Mouse (Mus musculus): ENCODE results near the gene Noa1. TPM values are rescaled to one million over a fixed set of nuclear protein-coding genes. Genes with fewer than 3 reads are reported as not detected.

The Noa1 gene
- polyA plus RNA-seq, 1 experiment from 2014 or later: 28.2 TPM

DNA sequence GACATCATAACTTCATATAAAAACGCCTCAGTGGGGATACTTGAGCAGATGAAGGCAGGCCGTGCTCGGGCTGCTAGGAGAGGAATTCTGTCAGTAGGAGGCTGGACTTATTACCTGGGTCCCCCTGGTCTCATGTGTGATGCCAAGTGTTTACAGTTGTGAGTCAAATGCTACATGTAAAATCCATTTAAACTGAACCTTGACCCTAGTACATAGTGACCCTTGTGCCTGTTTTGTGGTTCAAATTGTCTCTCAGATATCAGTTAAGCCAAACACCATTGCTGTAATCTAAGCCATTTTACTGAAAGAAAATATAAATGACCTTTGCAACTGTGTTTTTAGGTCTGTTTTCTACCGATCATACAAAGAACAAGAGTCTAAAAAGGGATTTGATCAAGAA is 30.1 kb upstream of the Noa1 start:
- ATAC-seq (no peak), DNase-seq (ENCODE audit: low read depth, low spot score) (no peak)
- in situ Hi-C loops (cut with MboI; ENCODE audit: low pct_unique_long_range_greater_than_20kb): no loop called here
- POLR2A ChIA-PET: no interaction called here
- CTCF ChIA-PET: interaction anchor here (1.4 to 3.6 kb wide), 3 partner anchors 12 to 34 kb away, joined by 3 to 20 read pairs (median 16); no protein-coding TSS in a partner anchor
- no peaks in the 10 kb centered on the region for H3K27me3 ChIP-seq
- no peak for TF ChIP-seq CTCF (IDR thresholded peaks at IDR 0.05)

DNA sequence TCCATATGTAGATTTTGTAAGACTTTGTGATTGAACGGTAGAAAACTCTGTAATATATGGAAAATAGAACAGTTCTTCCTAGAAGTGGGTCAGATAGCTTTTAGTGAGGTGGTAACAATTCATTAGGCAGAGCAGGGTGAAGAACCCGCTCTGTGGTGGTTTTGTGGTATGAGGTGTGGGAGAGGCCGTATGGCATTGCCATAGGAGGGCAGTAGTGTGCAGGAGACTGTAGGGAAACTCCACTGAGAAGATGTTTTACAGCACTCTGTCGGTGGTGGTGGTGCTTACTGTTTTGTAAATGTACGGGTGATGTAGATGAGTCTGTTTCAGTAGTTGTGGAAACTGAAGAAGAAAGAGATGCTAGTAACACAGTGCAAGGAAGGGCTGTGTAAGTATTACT is 20.3 kb upstream of the Noa1 start:
- DNase-seq (ENCODE audit: low read depth, low spot score) (no peak), ATAC-seq (peak; percentile 57)
- ChIA-PET CTCF (interaction anchor here (0.5 to 2.4 kb wide), 6 partner anchors 9 to 173 kb away, joined by 3 to 9 read pairs (median 4); no protein-coding TSS in a partner anchor), POLR2A (interaction anchor here (1.0 kb wide), 1 partner anchor 57 kb away, joined by 3 read pairs; no protein-coding TSS in a partner anchor)
- TF ChIP-seq CTCF (IDR thresholded peaks at IDR 0.05): peak; percentile 71
- in situ Hi-C loops (cut with MboI; ENCODE audit: low pct_unique_long_range_greater_than_20kb): no loop called here
- H3K27me3 ChIP-seq: no peaks in the 10 kb centered on the region

DNA sequence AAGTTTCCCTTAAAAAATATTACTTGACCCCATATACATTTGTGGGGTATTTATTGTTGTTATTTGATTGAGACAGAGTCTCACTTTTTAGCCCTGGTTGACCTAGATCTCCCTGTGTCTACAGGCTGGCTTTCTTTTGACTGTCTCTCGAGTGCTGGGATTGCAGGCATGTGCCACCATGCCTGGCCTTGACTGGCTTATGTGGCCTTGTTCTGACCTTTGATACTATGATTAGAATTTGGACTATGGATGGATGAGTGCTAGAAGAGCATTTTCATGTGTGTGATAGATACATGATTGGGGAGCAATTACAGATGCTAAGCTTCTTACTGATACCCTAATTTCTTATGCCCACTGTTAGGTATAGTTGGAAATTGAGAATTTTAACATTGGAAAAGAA is 15.1 kb upstream of the Noa1 start:
- no peak for DNase-seq (ENCODE audit: low read depth, low spot score)
- in situ Hi-C loops (cut with MboI; ENCODE audit: low pct_unique_long_range_greater_than_20kb): no loop called here
- ATAC-seq: no peak
- no peaks in the 10 kb centered on the region for H3K27me3 ChIP-seq
- ChIA-PET POLR2A (no interaction called here), CTCF (interaction anchor here (1.5 kb wide), 1 partner anchor 14 kb away, joined by 5 read pairs; no protein-coding TSS in a partner anchor)
- TF ChIP-seq CTCF (IDR thresholded peaks at IDR 0.05): no peak

- POLR2A ChIA-PET: no interaction called here
- H3K27me3 ChIP-seq: no peaks in the 10 kb centered on the region
- CTCF ChIA-PET: no interaction called here
- in situ Hi-C loops (cut with MboI; ENCODE audit: low pct_unique_long_range_greater_than_20kb): no loop called here
- ATAC-seq (no peak), DNase-seq (ENCODE audit: low read depth, low spot score) (no peak)
- TF ChIP-seq CTCF (IDR thresholded peaks at IDR 0.05): no peak
Observed at GRCm38 (mm10) chr5:77314986-77315385, 5.1 kb upstream of the Noa1 start.

DNA sequence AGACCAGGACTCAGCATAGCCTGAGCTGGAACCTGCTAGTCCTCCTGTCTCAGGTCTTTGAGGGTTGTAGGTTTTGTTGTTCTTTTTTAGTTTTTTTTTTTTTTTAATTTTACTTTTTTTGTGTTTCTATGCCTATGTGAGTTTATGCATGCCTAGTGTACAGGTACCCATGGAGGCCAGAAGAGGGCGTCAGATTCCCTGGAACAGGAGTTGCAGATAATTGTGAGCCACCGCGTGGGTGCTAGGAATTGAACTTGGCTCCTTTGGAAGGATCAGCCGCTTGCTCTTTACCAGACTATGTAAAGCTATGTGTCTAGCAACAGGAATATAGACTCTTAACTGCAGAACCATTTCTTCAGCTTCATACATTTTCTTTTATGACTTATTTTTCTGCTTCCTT is 4.3 kb upstream of the Noa1 start:
- DNase-seq (ENCODE audit: low read depth, low spot score) (no peak), ATAC-seq (no peak)
- in situ Hi-C loops (cut with MboI; ENCODE audit: low pct_unique_long_range_greater_than_20kb): no loop called here
- ChIA-PET POLR2A (no interaction called here), CTCF (no interaction called here)
- TF ChIP-seq CTCF (IDR thresholded peaks at IDR 0.05): no peak
- no peaks in the 10 kb centered on the region for H3K27me3 ChIP-seq

GRCm38 (mm10) chr5:77309051-77309906 is 605 bp downstream of the Noa1 start:
- no peak for TF ChIP-seq CTCF (IDR thresholded peaks at IDR 0.05)
- ChIA-PET CTCF (interaction anchor here (0.6 to 1.4 kb wide), 3 partner anchors 11 to 32 kb away, joined by 3 to 4 read pairs (median 4); no protein-coding TSS in a partner anchor), POLR2A (interaction anchor here (0.8 to 1.4 kb wide), 3 partner anchors 17 to 71 kb away, joined by 3 to 4 read pairs (median 4); no protein-coding TSS in a partner anchor)
- in situ Hi-C loops (cut with MboI; ENCODE audit: low pct_unique_long_range_greater_than_20kb): no loop called here
- DNase-seq (ENCODE audit: low read depth, low spot score) (no peak), ATAC-seq (peak; percentile 54)
- H3K27me3 ChIP-seq: no peaks in the 10 kb centered on the region

DNA sequence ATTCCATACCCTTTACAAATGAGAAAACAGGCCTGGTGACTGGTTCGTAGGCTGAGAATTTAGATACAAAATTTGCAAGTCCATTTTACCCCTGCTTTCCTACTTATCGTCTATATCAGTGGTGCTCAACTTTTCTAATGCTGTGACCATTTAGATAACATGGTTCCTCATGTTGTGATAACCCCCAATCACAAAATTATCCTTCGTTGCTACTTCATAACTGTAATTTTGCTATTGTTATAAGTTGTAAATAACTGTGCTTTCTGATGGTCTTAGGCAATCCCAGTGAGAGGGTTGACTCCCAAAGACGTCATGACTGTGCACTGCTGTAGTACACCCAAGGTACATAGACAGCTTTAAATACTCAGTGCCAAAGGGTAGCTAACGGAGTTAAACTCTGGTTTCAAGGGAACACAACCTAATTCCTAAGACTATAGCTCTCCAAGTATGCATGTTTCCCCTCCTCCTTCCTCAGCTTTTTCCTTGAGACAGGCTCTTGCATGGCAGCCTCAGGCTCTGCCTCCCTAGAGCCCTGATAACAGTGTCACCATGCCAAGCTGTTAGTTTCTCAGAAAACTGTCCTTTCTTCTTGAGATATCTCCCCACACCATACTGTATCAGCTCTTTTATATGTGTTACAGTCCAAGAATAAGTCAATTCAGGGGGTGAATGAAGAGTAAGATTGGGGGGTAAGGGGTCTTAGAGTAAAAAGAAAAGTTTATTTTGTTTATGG is 1.9 kb downstream of the Noa1 start:
- no peaks in the 10 kb centered on the region for H3K27me3 ChIP-seq
- ATAC-seq (no peak), DNase-seq (ENCODE audit: low read depth, low spot score) (no peak)
- ChIA-PET POLR2A (interaction anchor here (0.6 to 0.7 kb wide), 2 partner anchors 226 to 330 kb away, joined by 4 to 6 read pairs; no protein-coding TSS in a partner anchor), CTCF (no interaction called here)
- in situ Hi-C loops (cut with MboI; ENCODE audit: low pct_unique_long_range_greater_than_20kb): no loop called here
- no peak for TF ChIP-seq CTCF (IDR thresholded peaks at IDR 0.05)

DNA sequence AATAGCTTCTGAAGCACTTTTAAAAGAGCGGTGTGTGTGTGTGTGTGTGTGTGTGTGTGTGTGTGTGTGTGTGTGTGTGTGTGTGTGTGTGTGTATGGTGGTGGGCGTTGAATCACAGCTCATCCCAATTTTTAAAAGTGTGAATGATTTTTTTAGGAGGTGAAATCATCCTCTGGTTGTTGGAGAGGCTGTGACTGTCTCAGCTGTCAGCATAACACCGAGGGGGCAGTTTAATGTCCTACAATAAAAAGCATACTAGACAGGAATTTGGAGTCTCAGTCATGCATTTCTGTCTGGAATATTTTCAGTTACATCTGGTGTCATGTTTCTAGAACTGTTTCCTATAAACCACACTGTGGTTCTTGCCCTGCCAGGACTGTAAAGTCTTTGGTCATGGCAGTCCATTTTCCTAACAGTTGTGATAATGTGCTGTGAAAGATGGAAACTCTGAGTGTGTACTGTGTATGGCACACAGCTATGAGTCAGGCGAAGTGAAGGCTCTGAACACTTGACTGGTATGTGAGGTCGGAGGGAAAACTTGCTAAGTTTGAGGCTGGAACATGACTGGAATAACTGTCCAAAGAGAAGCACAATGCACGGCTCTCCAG is 8.5 kb downstream of the Noa1 start:
- H3K27me3 ChIP-seq: no peaks in the 10 kb centered on the region
- no peak for TF ChIP-seq CTCF (IDR thresholded peaks at IDR 0.05)
- DNase-seq (ENCODE audit: low read depth, low spot score) (peak; percentile 39), ATAC-seq (peak; percentile 54)
- ChIA-PET CTCF (interaction anchor here (0.7 to 1.5 kb wide), 3 partner anchors 9 to 21 kb away, joined by 3 to 4 read pairs (median 4); no protein-coding TSS in a partner anchor), POLR2A (interaction anchor here (1.8 kb wide), 1 partner anchor 9 kb away, joined by 4 read pairs; no protein-coding TSS in a partner anchor)
- in situ Hi-C loops (cut with MboI; ENCODE audit: low pct_unique_long_range_greater_than_20kb): no loop called here

DNA sequence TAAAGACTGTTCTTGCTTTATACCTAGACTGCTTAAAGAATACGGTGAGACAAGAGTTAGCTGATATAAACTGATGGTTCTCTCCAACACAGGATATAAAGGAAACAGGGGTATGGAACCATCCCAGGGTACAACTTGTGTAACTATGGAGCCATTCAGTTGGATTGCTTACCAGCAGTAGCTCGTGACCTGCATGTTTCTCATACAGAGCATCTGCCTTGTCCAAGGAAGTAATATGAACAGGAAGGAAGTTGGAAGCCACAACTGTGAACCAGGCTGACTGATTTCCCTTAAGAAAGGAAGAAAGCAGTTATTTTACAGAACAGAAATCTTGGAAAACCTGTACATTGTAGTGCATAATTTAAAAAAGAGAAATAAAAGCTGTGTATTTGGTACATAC is 10.4 kb downstream of the Noa1 start:
- ChIA-PET CTCF (interaction anchor here (0.8 kb wide), 1 partner anchor 25 kb away, joined by 3 read pairs; no protein-coding TSS in a partner anchor), POLR2A (no interaction called here)
- no peak for ATAC-seq
- no peaks in the 10 kb centered on the region for H3K27me3 ChIP-seq
- DNase-seq (ENCODE audit: low read depth, low spot score): no peak
- in situ Hi-C loops (cut with MboI; ENCODE audit: low pct_unique_long_range_greater_than_20kb): no loop called here
- TF ChIP-seq CTCF (IDR thresholded peaks at IDR 0.05): no peak

DNA sequence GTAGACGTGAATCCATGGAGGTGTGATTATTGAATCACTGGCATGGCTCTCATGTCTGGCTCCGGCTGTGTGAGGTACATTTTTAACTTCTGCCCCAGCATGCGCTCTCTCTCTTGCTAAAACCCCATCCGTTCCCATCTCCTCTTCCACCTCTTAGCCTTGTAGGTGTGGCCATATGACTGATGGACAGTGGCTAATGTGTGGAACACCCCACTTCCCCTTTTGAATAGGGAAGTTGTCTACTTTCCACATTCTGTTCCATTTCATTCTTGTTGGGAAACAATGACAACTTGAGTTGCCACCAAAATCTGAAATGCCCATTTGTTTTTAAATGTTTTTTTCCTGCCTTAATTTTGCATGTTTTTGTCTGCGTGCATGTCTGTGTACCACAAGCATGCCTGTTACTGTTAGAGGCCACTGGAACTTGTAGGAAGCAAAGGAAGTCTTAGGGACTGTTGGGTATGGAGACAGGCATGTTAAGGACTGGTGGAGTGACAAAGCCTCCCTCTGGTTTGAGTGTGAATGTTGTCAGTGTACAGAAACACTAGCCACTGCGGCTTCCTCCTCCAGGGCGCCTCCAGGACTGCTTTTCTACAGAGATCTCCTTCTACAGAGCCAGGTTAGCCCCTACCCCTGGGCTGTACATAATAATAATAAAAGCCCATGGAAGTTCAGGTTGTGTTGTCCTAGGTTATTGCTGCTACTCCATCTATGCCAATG is 16.9 kb downstream of the Noa1 start:
- in situ Hi-C loops (cut with MboI; ENCODE audit: low pct_unique_long_range_greater_than_20kb): no loop called here
- H3K27me3 ChIP-seq: no peaks in the 10 kb centered on the region
- no peak for TF ChIP-seq CTCF (IDR thresholded peaks at IDR 0.05)
- no peak for ATAC-seq
- ChIA-PET POLR2A (interaction anchor here (1.2 kb wide), 1 partner anchor 16 kb away, joined by 3 read pairs; the partner anchor contains the start of genes Noa1 and Polr2b), CTCF (no interaction called here)
- DNase-seq (ENCODE audit: low read depth, low spot score): no peak

All from Patski (cell line).